Mouse (Mus musculus): ENCODE data around the gene Ninj2.

GRCm38 (mm10) chr6:120095501-120095900, 2.4 kb downstream of the Ninj2 start:
- no peak for TF ChIP-seq CTCF (IDR thresholded peaks at IDR 0.05; ENCODE audit: low read depth, low read length)
- TF ChIP-seq POLR2A (IDR thresholded peaks at IDR 0.05; ENCODE audit: borderline replicate concordance, low read depth, low read length) = no peak
